Mouse (Mus musculus) embryonic fibroblast, embryonic 13.5 days (primary cell): ENCODE data around the gene Stard3nl.

Experiments used
- CTCF ChIP-seq: IDR thresholded peaks from 2 replicates; pipeline ENCODE4 v1.5.1; 2011; ENCODE audit warnings: mild to moderate bottlenecking, control low read depth, low read length, moderate library complexity, borderline replicate concordance; ENCODE audit not compliant: insufficient read depth
- POLR2A ChIP-seq: IDR thresholded peaks from 2 replicates; pipeline ENCODE4 v1.6.1; 2011; ENCODE audit warnings: low read depth, mild to moderate bottlenecking, control low read depth, low read length, moderate library complexity

DNA sequence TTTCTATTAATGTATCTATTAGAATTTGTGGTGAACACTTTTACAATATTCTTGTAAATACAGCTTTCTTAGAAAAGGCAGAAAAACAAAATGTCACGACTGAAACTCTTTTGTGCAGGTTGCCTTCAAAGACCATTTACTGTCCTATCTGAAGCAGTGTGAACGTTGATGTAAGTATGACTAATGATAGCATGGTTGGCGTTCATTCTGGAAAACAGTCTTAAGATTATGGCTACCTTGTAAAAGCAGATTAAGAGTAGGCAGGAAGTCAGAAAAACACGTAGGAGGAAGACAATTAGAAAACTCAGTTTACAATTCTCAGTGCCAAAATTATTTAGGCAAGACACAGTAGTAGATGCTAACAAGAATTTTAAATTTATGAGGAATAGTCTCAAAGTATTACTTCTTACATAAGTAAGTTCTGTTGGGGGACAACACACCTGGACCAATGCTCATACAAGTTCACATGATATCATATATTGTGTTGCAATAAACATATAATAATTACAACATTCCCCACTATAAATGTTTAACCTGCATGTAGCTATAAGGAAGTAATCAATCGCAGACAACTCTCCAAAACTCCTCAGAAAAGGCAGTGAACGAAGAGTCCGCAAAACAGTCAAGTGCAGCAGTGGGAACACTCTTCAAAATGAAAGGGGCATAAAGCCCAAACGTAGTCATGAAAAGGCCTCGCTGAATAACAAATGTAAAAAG is 14.3 kb downstream of the Stard3nl start:
- no peak for TF ChIP-seq CTCF
- no peak for TF ChIP-seq POLR2A
